Mouse (Mus musculus): ENCODE data around the gene Doc2g. TPM values are rescaled to one million over a fixed set of nuclear protein-coding genes. Genes with fewer than 3 reads are reported as not detected.
A peak's percentile ranks its signal among the peaks of the same experiment; 100 is the strongest.

Doc2g gene
- polyA plus RNA-seq, 1 experiment from 2014 or later = 1.9 TPM

- Histone ChIP-seq H3K27ac (ENCODE audit: low read depth, low read length) (peak overlapping the region; percentile 58; the same call in 1 of the 2 replicates), H3K9me3 (ENCODE audit: control insufficient read depth, low read length) (no peaks in the 10 kb centered on the region), H3K36me3 (ENCODE audit: control insufficient read depth, insufficient read depth, low read length) (no peaks in the 10 kb centered on the region), H3K9ac (ENCODE audit: low read depth, low read length) (no peak overlapping the region), H3K27me3 (ENCODE audit: control insufficient read depth, insufficient read depth, low read length) (no peaks in the 10 kb centered on the region), H3K4me1 (replicated peaks; ENCODE audit: control insufficient read depth, insufficient read depth, low read length) (peaks cover 11% of the 10 kb centered on the region), H3K4me3 (ENCODE audit: low read depth, low read length) (no peak overlapping the region), H3K4me2 (replicated peaks; ENCODE audit: low read depth, low read length) (no peak overlapping the region)
- DNase-seq (ENCODE audit: low spot score) (peak; percentile 57), ATAC-seq (ENCODE audit: low FRiP score) (peak; percentile 42; the same call in 1 of the 2 replicates)
- 17% methylated on average over 8 of the region's 8 CpGs for WGBS
These were observed 17.8 kb upstream of the Doc2g start for GRCm38 (mm10) chr19:3985261-3985681.

- peaks cover 11% of the 10 kb centered on the region for H3K4me1 ChIP-seq (replicated peaks; ENCODE audit: control insufficient read depth, insufficient read depth, low read length)
- no peak within 1 kb of the TSS for H3K4me3 ChIP-seq (ENCODE audit: low read depth, low read length)
- no peak for DNase-seq (ENCODE audit: low spot score)
- H3K4me2 ChIP-seq (replicated peaks; ENCODE audit: low read depth, low read length) = no peak within 1 kb of the TSS; the same call in 1 of the 2 replicates
- WGBS = 27% methylated on average over 8 of the region's 8 CpGs
- H3K9ac ChIP-seq (ENCODE audit: low read depth, low read length) = no peak within 1 kb of the TSS
- H3K9me3 ChIP-seq (ENCODE audit: control insufficient read depth, low read length) = no peaks in the 10 kb centered on the region
- ATAC-seq (ENCODE audit: low FRiP score) = no peak
- no peaks in the 10 kb centered on the region for H3K27me3 ChIP-seq (ENCODE audit: control insufficient read depth, insufficient read depth, low read length)
- H3K27ac ChIP-seq (ENCODE audit: low read depth, low read length) = no peak within 1 kb of the TSS
- no peaks in the 10 kb centered on the region for H3K36me3 ChIP-seq (ENCODE audit: control insufficient read depth, insufficient read depth, low read length)
These were observed 16.8 kb upstream of the Doc2g start, which contains the start of gene Acy3 for GRCm38 (mm10) chr19:3986334-3986733. Gene Acy3 (plus strand): TSS chr19:3986570.

- H3K4me1 ChIP-seq (replicated peaks; ENCODE audit: control insufficient read depth, insufficient read depth, low read length) = peaks cover 11% of the 10 kb centered on the region
- H3K4me3 ChIP-seq (ENCODE audit: low read depth, low read length) = no peak overlapping the region
- H3K27me3 ChIP-seq (ENCODE audit: control insufficient read depth, insufficient read depth, low read length) = no peaks in the 10 kb centered on the region
- no peaks in the 10 kb centered on the region for H3K36me3 ChIP-seq (ENCODE audit: control insufficient read depth, insufficient read depth, low read length)
- ATAC-seq (ENCODE audit: low FRiP score) (no peak), DNase-seq (ENCODE audit: low spot score) (no peak)
- 88% methylated on average over 14 of the region's 14 CpGs for WGBS
- H3K9me3 ChIP-seq (ENCODE audit: control insufficient read depth, low read length) = no peaks in the 10 kb centered on the region
- H3K9ac ChIP-seq (ENCODE audit: low read depth, low read length) = no peak overlapping the region
- H3K27ac ChIP-seq (ENCODE audit: low read depth, low read length) = no peak overlapping the region
- no peak overlapping the region for H3K4me2 ChIP-seq (replicated peaks; ENCODE audit: low read depth, low read length)
These were observed 15.0 kb upstream of the Doc2g start for GRCm38 (mm10) chr19:3988066-3988465.

- Histone ChIP-seq H3K4me3 (ENCODE audit: low read depth, low read length) (no peak overlapping the region), H3K4me2 (replicated peaks; ENCODE audit: low read depth, low read length) (no peak overlapping the region), H3K27me3 (ENCODE audit: control insufficient read depth, insufficient read depth, low read length) (no peaks in the 10 kb centered on the region), H3K4me1 (replicated peaks; ENCODE audit: control insufficient read depth, insufficient read depth, low read length) (peaks cover 11% of the 10 kb centered on the region), H3K36me3 (ENCODE audit: control insufficient read depth, insufficient read depth, low read length) (no peaks in the 10 kb centered on the region), H3K9ac (ENCODE audit: low read depth, low read length) (no peak overlapping the region), H3K9me3 (ENCODE audit: control insufficient read depth, low read length) (no peaks in the 10 kb centered on the region), H3K27ac (ENCODE audit: low read depth, low read length) (no peak overlapping the region)
- 89% methylated on average over 4 of the region's 4 CpGs for WGBS
- DNase-seq (ENCODE audit: low spot score) (no peak), ATAC-seq (ENCODE audit: low FRiP score) (no peak)
These were observed 14.4 kb upstream of the Doc2g start for GRCm38 (mm10) chr19:3988750-3989149.

- ATAC-seq (ENCODE audit: low FRiP score) (peak; percentile 49; the same call in 1 of the 2 replicates), DNase-seq (ENCODE audit: low spot score) (no peak)
- Histone ChIP-seq H3K4me2 (replicated peaks; ENCODE audit: low read depth, low read length) (no peak overlapping the region), H3K9me3 (ENCODE audit: control insufficient read depth, low read length) (no peaks in the 10 kb centered on the region), H3K27ac (ENCODE audit: low read depth, low read length) (no peak overlapping the region), H3K27me3 (ENCODE audit: control insufficient read depth, insufficient read depth, low read length) (no peaks in the 10 kb centered on the region), H3K9ac (ENCODE audit: low read depth, low read length) (no peak overlapping the region), H3K4me3 (ENCODE audit: low read depth, low read length) (no peak overlapping the region), H3K36me3 (ENCODE audit: control insufficient read depth, insufficient read depth, low read length) (no peaks in the 10 kb centered on the region), H3K4me1 (replicated peaks; ENCODE audit: control insufficient read depth, insufficient read depth, low read length) (no peaks in the 10 kb centered on the region; the same call in 1 of the 2 replicates)
- 37% methylated on average over 6 of the region's 6 CpGs for WGBS
These were observed 12.3 kb upstream of the Doc2g start for GRCm38 (mm10) chr19:3990804-3991203.

- WGBS = 96% methylated on average over 3 of the region's 3 CpGs
- Histone ChIP-seq H3K4me1 (replicated peaks; ENCODE audit: control insufficient read depth, insufficient read depth, low read length) (no peaks in the 10 kb centered on the region), H3K9ac (ENCODE audit: low read depth, low read length) (no peak overlapping the region)
These were observed 11.6 kb upstream of the Doc2g start for GRCm38 (mm10) chr19:3991562-3991961.

GRCm38 (mm10) chr19:3991966-3992365, 11.1 kb upstream of the Doc2g start:
- no peaks in the 10 kb centered on the region for H3K4me1 ChIP-seq (replicated peaks; ENCODE audit: control insufficient read depth, insufficient read depth, low read length)
- H3K27ac ChIP-seq (ENCODE audit: low read depth, low read length) = no peak overlapping the region
- 84% methylated on average over 3 of the region's 3 CpGs for WGBS
- no peaks in the 10 kb centered on the region for H3K9me3 ChIP-seq (ENCODE audit: control insufficient read depth, low read length)
- H3K4me2 ChIP-seq (replicated peaks; ENCODE audit: low read depth, low read length) = no peak overlapping the region
- DNase-seq (ENCODE audit: low spot score) (no peak), ATAC-seq (ENCODE audit: low FRiP score) (no peak)
- no peaks in the 10 kb centered on the region for H3K36me3 ChIP-seq (ENCODE audit: control insufficient read depth, insufficient read depth, low read length)
- H3K9ac ChIP-seq (ENCODE audit: low read depth, low read length) = no peak overlapping the region
- no peak overlapping the region for H3K4me3 ChIP-seq (ENCODE audit: low read depth, low read length)
- H3K27me3 ChIP-seq (ENCODE audit: control insufficient read depth, insufficient read depth, low read length) = no peaks in the 10 kb centered on the region

More at GRCm38 (mm10) chr19:3991562-3991961, 11.6 kb upstream of the Doc2g start:
- DNase-seq (ENCODE audit: low spot score) (no peak), ATAC-seq (ENCODE audit: low FRiP score) (no peak)
- H3K4me2 ChIP-seq (replicated peaks; ENCODE audit: low read depth, low read length) = no peak overlapping the region
- H3K27ac ChIP-seq (ENCODE audit: low read depth, low read length) = no peak overlapping the region
- no peak overlapping the region for H3K4me3 ChIP-seq (ENCODE audit: low read depth, low read length)
- no peaks in the 10 kb centered on the region for H3K9me3 ChIP-seq (ENCODE audit: control insufficient read depth, low read length)
- H3K36me3 ChIP-seq (ENCODE audit: control insufficient read depth, insufficient read depth, low read length) = no peaks in the 10 kb centered on the region
- H3K27me3 ChIP-seq (ENCODE audit: control insufficient read depth, insufficient read depth, low read length) = no peaks in the 10 kb centered on the region

GRCm38 (mm10) chr19:3992416-3992815, 10.7 kb upstream of the Doc2g start, which contains the start of gene Tbx10:
Gene Tbx10 (plus strand): TSS chr19:3992752.
- no peaks in the 10 kb centered on the region for H3K9me3 ChIP-seq (ENCODE audit: control insufficient read depth, low read length)

GRCm38 (mm10) chr19:3994932-3995331, 8.2 kb upstream of the Doc2g start:
- Histone ChIP-seq H3K27me3 (ENCODE audit: control insufficient read depth, insufficient read depth, low read length) (no peaks in the 10 kb centered on the region), H3K9ac (ENCODE audit: low read depth, low read length) (no peak overlapping the region), H3K9me3 (ENCODE audit: control insufficient read depth, low read length) (no peaks in the 10 kb centered on the region), H3K4me3 (ENCODE audit: low read depth, low read length) (no peak overlapping the region), H3K27ac (ENCODE audit: low read depth, low read length) (no peak overlapping the region), H3K36me3 (ENCODE audit: control insufficient read depth, insufficient read depth, low read length) (no peaks in the 10 kb centered on the region), H3K4me2 (replicated peaks; ENCODE audit: low read depth, low read length) (no peak overlapping the region), H3K4me1 (replicated peaks; ENCODE audit: control insufficient read depth, insufficient read depth, low read length) (no peaks in the 10 kb centered on the region)
- DNase-seq (ENCODE audit: low spot score) (no peak), ATAC-seq (ENCODE audit: low FRiP score) (no peak)
- WGBS = 70% methylated on average over 6 of the region's 6 CpGs

More at GRCm38 (mm10) chr19:3992416-3992815, 10.7 kb upstream of the Doc2g start, which contains the start of gene Tbx10:
- no peaks in the 10 kb centered on the region for H3K27me3 ChIP-seq (ENCODE audit: control insufficient read depth, insufficient read depth, low read length)
- H3K4me2 ChIP-seq (replicated peaks; ENCODE audit: low read depth, low read length) = no peak within 1 kb of the TSS
- H3K27ac ChIP-seq (ENCODE audit: low read depth, low read length) = no peak within 1 kb of the TSS
- no peak within 1 kb of the TSS for H3K9ac ChIP-seq (ENCODE audit: low read depth, low read length)
- ATAC-seq (ENCODE audit: low FRiP score) (no peak), DNase-seq (ENCODE audit: low spot score) (no peak)
- no peaks in the 10 kb centered on the region for H3K36me3 ChIP-seq (ENCODE audit: control insufficient read depth, insufficient read depth, low read length)
- WGBS = 61% methylated on average over 5 of the region's 5 CpGs
- no peak within 1 kb of the TSS for H3K4me3 ChIP-seq (ENCODE audit: low read depth, low read length)
- no peaks in the 10 kb centered on the region for H3K4me1 ChIP-seq (replicated peaks; ENCODE audit: control insufficient read depth, insufficient read depth, low read length)
